Mouse (Mus musculus): ENCODE results near the gene Mylk2.

GRCm38 (mm10) chr2:152931456-152932160 lies 20.5 kb downstream of the Mylk2 start:
- TF ChIP-seq EP300 (IDR thresholded peaks at IDR 0.05; ENCODE audit: insufficient read depth, low read depth, low read length) (no peak), CTCF (IDR thresholded peaks at IDR 0.05; ENCODE audit: low read depth, low read length) (no peak), POLR2A (IDR thresholded peaks at IDR 0.05; ENCODE audit: insufficient read depth, low read length) (no peak)

Data from ES-Bruce4 (cell line).